Mouse (Mus musculus) CD4-positive, CD25-positive, alpha-beta regulatory T cell, adult 4 months (primary cell): ENCODE results near the gene Mlh3. TPM values are rescaled to one million over a fixed set of nuclear protein-coding genes. Genes with fewer than 3 reads are reported as not detected.
A peak's percentile ranks its signal among the peaks of the same experiment; 100 is the strongest.

Source experiments
- ATAC-seq: one replicate; pipeline ENCODE4 v1.8.0; 2017
- polyA plus RNA-seq, 2 experiments: library from polyadenylated mRNA; unstranded; fragments of 100-300 nt; shearing (Covaris generic); gene quantifications; one replicate each; pipeline ENCODE4 v1.2.1; 2017

Gene Mlh3
- polyA plus RNA-seq, 2 experiments from 2014 or later = 11.9 to 17.2 TPM

- ATAC-seq = no peak
Measured at GRCm38 (mm10) chr12:85227227-85227626, 43.2 kb downstream of the Mlh3 start.

DNA sequence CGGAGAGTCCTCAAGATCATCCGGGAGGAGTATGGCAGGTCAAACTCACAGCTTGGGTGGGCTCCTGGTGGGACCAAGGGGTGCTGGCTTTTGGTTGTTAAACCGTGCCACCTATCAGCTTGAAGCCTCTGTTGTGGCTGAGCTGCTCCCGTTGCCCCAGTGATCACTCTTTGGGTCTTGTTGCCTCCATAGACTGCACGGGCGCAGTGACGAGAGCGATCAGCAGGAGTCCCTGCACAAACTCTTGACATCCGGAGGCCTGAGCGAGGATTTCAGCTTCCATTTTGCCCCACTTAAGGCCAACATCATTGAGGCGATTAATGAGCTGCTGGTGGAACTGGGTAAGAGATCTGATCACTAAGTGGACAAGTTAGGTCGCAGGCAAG is 50.5 kb downstream of the Mlh3 start:
- ATAC-seq = peak; percentile 12

DNA sequence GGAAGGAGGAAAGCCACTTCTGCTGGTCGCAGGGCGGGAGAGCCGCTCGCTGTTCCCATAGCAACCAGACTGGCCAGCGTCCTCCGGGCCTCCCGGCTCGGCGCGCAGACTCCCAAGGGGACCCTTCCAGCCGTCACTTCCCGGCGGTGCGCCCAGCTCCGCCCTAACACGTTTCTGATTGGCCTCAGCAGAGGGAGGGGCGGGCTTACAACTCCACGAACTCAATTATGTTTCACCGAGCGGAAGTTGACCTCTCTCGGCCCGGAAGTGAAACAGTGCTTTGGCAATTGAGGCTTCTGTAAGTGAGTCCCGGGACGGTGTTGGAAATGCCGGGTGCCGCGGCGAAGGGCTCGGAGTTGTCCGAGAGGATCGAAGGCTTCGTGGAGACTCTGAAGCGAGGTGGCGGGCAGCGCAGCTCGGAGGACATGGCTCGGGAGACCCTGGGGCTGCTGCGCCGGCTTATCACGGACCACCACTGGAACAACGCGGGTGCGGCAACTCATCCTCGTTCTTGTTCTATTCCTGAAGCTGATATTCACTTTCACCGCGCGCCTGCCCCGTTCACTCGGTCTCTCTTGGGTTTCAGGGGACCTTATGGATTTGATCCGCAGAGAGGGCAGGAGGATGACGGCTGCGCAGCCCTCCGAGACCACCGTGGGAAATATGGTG is 51.0 kb downstream of the Mlh3 start, which contains the start of gene Eif2b2:
TSS of gene Eif2b2 (plus strand) at position 246 of the 669 bp plus-strand sequence.
- ATAC-seq = peak; percentile 100

GRCm38 (mm10) chr12:85217733-85218310 is 52.6 kb downstream of the Mlh3 start:
- ATAC-seq = no peak

DNA sequence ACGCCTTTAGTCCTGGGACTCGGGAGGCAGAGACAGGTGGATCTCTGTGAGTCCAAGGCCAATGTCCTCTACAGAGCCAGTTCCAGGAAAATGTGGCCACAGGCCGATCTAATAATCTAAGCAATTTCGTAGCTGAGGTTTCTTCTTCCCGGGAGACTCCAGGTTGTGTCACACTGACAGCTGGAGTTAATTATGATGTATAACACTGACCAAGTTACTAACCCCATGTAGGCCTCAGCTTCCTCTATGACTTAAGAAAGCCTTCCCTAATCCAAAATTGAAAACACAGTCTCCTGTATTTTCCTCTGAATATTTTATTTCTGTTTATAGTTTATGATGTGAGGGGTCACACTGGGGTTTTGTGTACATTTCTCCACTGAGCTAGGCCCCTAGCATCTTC is 55.4 kb downstream of the Mlh3 start:
- no peak for ATAC-seq

DNA sequence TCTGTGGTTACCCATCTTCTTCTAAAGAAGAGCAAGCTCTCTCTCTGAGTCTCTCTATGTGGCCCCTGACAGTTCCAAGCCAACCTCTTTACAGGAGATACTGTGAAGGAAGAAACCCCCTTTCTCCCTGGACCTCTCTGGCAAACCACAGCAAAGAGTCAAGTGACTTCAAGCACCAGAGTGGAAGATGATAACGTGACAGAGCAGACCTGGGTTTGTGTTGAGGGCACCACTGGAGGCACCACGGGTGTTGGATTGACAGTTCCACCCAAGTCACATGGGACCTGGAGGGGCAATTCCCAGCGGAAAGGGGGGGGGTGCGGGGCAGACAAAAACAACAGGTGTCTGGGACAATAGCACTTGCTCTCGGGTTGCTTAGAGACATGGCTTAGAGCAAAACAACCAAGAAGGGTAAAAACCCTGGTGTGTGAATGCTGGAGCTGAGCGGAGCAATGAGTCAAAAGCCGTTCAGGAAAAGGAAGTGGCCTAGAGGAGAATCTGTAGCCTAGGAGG is 61.7 kb downstream of the Mlh3 start:
- ATAC-seq = peak; percentile 49

DNA sequence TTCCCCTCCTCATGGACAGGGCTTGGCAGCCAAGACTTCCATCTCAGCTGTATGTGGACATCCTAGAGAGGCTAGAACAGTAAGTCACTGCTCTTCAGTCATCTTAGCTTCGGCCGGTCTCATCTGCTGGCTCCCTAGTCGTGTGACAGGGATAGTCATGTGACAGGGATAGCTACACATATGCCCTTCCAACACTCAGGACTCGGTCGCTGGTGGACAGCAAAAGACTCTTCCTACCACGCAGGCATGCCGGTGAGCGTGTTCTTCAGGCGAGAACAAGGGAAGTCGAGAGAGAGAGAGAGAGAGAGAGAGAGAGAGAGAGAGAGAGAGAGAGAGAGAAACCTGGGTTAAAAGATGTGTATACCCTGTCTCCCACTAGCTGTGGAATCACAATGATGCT is 65.0 kb downstream of the Mlh3 start:
- ATAC-seq = no peak

- no peak for ATAC-seq
Measured at GRCm38 (mm10) chr12:85204105-85204504, 66.3 kb downstream of the Mlh3 start.

- ATAC-seq = no peak
Measured at GRCm38 (mm10) chr12:85203699-85204098, 66.7 kb downstream of the Mlh3 start.

DNA sequence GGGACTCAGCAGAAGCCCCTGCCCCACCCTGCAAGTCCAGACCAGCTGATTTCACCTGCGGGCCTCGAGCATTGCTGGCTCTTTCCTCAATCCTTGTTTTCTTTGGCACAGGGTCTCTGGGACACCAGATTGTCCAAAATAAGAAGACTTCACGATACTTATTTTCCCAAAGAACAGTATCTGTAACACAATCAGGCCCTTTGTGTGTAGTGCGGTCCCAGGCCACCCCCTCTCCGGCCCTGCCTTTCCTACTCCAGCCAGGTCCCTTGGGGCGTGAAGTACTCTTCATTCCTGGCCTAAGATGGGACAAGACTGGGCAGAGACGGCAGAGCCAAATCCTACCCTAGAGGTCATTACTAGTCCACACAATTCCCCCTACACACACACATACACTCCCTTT is 68.2 kb downstream of the Mlh3 start:
- no peak for ATAC-seq

- no peak for ATAC-seq
Measured at GRCm38 (mm10) chr12:85201830-85202147, 68.6 kb downstream of the Mlh3 start.

DNA sequence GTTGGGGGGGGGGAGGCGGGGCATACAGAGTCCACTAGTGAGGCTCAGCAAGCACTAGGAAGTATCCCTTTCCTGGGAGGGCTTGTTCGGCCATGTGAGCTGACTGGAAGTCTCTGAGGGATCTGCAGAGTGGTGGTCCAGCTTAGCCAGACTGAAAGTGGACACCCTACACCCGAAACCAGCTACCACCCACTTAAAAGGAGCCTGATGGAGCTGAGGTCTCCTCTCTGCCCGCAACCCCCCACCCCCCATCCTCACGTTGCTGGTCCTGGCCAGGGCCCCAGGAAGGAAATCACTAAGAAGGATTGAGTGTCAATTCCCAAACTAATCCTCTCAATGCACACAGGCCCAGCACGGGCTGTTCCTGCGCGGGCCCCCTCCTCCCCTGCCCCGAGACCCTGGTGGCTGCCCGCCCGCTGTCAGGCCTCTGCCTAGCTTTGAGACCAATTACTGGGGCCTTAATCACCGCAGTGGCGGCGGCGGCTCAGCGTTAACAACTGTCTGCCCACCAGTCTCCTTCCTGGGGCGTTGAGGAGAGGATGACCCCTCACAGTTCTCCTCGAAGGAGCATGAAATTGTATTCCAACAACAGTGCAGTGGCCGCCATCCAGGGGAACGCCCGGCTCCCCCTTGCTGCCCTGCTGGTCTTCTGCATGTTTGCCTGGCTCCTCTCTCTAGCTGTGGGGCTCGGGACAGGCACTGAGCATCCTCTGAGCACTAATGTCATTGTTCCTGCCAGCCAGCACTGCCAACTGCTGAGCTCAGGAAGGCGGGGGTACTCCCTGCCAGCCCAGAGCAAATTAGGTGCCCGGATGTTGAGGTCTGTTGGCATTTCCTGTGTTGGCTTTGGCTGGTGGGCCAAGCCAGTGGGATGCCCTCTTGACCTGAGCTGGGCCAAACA is 69.2 kb downstream of the Mlh3 start:
- no peak for ATAC-seq

GRCm38 (mm10) chr12:85199954-85200353 is 70.4 kb downstream of the Mlh3 start:
- ATAC-seq = no peak

DNA sequence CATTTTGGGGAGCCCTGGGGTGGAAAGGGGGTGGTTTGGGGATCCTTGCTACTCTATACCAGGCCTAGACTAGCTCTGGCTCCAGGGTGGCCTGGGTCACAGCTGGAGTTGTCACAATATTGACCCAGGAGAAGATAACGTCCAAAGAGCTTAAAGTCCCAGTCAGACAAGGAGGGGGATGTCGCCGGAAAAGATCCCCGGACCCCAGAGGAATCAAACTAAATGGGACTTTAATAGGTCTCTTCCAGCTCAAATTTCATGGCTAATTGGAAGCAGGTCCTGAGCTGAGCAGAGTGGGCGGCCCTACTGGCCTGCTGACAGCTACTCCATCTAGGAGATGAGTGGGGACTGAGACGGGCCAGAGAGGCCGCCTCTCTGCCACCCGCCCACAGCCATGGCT is 72.5 kb downstream of the Mlh3 start:
- ATAC-seq = no peak

DNA sequence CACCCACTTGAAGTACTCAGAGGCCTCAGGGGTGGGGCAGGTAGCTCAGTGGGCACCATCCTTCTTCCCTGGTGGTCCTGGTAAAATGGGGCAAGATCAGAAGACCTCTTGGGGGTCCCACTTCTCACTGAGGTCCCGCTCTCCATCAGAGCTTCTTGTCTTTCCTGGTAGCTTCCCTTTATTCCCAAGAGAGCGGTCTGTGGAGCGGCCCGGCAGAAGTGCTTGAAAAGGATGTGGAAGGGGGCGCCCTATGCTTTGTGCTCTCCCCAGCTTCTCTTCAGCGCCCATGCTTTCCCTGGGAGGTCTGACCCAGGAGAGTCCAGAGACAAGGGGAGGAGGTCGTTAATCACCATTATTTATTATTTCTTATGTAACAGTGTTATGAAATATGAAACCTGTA is 73.0 kb downstream of the Mlh3 start:
- no peak for ATAC-seq

- no peak for ATAC-seq
Measured at GRCm38 (mm10) chr12:85196191-85196590, 74.2 kb downstream of the Mlh3 start.

DNA sequence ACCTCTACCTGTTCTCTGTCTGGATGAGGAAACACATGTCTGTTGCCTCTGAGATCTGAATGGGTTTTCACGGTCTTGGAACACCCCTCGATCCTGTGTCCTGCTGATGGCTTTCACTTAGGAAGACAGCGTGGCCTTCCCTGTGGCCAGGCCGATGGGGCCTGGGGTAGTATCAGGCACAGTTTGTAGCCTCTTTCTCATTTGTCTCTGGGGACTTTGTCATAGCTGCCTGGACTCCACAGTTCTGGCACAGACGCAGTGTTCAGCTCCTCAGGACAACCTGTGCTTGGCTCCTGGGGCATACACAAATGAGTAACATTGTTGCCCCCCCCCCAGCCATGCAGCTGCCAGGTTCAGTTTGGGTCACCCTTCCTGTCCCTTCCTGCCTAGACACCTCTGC is 75.3 kb downstream of the Mlh3 start:
- ATAC-seq = no peak

DNA sequence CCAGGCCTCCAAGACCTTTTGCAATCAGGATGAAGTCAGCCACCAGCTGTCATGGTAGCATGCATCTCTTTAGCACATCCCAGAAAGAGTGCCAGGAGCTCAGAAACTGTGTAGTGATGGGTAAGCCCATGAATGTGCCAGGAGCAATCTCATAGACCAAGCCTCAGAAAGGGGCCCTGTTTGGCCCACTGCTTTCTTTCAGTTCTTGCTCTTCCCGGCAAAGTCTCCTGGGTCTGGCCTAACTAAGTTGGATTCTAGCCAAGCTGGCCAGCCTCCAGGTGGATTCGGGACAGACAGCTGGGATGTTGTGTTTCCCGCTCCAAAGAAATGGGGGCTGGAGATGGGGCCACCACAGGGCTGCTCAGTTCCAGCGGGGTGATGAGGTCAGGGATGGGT is 75.8 kb downstream of the Mlh3 start:
- ATAC-seq = no peak

- ATAC-seq = no peak
Measured at GRCm38 (mm10) chr12:85193923-85194622, 76.3 kb downstream of the Mlh3 start.

DNA sequence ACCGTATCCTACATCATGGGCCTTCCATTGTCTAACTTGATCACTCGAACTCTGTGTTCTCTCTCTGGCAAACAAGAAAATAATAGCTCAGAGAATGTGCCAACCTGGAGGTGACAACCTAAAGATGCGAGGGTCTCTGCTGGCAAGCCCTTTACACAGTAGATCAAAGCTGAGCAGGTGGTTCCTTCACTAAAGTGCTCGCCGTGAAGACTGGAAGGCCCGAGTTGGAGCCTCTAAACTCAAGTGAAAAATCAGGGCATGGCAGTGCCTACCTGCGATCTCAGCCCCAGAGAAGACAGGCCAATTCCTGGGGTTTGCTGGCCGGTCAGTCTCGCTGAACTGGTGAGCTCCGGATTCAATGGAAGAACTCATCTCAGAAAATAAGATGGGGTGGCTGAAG is 77.3 kb downstream of the Mlh3 start:
- no peak for ATAC-seq

- no peak for ATAC-seq
Measured at GRCm38 (mm10) chr12:85192461-85193108, 77.8 kb downstream of the Mlh3 start.

- no peak for ATAC-seq
Measured at GRCm38 (mm10) chr12:85190290-85190689, 80.1 kb downstream of the Mlh3 start.
